Mouse (Mus musculus): ENCODE measurements around the gene Rab3ip.

Gene Rab3ip

GRCm38 (mm10) chr10:116957867-116958551 is 7.4 kb upstream of the Rab3ip start:
- DNase-seq (ENCODE audit: low spot score), result no peak

DNA sequence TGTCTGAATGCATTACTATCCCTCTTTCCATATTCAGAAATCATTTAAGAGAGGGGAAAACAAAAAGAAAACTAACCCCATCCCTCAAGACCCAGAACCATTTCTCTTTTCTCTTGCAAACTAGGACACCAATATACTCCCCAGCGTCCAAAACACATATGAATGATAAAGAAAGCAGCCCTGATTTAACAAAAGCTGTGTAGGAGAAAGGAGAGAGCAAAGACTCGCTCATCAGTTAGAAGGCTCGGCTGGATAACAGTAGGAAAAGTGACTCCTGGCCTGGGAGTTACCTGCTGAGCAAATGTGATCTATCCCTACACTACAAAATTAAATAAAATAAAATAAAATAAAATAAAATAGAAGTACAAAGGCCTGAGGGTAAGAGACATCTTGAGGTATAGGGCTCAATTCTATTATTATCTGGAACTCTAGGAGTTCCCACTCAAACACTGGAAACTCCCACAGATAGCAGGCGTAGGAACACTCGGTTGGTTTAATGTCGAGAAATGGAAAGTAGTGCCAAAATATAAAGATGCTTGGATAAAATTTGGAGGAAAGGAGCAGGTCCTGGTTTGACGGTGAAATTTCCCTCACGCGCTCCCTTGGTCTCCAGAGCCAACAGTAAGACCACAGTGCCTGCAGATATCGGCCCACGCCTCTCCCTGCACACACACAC is 6.1 kb upstream of the Rab3ip start:
- DNase-seq (ENCODE audit: low spot score), result no peak

GRCm38 (mm10) chr10:116955191-116955590 is 4.6 kb upstream of the Rab3ip start:
- DNase-seq (ENCODE audit: low spot score), result no peak

GRCm38 (mm10) chr10:116950886-116951285 is 317 bp upstream of the Rab3ip start:
- no peak for DNase-seq (ENCODE audit: low spot score)

DNA sequence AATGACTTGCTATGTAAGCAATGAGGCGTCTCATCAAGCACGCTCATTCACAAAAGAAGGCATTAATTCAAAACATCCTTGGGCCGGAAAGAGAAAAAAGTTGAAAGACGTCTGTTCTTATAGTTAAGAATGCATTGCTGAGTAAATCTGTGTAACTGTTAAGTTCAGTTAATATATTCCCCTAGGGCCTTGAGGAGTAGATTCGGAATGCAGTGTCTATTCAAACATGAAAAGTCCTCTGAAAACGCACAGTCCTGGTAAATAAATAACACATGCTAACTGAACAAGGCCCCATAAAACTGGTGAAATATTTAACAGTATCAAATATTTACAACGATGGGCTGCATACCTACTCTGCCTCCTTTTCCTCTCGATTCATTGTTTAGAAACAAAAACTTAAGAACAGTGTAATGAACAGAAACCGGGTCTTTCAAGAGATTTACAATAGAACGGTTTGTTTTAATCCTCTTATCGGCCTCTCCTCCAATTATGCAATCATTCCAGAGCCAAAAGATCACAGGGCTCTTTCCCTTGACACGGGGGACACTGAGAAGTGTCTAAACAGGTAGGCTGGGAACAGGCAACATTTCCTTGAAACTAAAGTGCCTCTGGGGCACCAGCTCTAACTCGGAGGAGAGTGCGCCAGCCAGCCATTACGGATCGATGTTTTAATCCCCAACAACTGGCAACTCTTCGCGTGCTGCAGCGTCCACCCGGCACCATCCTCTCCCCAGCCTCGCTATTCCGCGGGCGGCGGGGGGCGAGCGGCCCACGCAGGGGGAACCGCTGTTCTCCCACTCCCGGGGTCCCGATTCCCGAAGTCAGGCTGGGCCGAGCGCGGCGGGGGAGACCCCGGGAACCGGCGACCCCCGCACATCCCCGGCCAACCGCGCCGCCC is 1.2 kb downstream of the Rab3ip start:
- no peak for DNase-seq (ENCODE audit: low spot score)

GRCm38 (mm10) chr10:116948414-116948813 is 2.2 kb downstream of the Rab3ip start:
- no peak for DNase-seq (ENCODE audit: low spot score)

DNA sequence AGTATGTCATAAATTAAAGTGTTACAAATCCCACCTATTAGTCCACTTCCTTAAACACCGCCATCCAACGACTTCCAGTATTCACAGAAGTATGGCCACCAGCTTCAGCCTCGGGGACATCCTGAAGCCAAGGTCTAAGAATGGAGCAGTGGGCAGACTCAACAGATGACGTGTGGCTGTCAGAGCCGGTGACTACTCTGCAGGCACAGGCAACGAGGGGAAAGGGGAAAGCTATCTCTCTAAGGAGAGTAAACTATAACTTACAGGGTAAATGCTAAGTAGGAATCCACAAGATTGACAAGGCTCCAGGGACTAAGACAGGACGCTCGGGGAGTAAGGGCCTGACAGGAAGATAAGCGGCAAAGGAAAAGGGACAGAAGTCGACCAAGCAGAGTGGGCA is 5.6 kb downstream of the Rab3ip start:
- no peak for DNase-seq (ENCODE audit: low spot score)

- DNase-seq (ENCODE audit: low spot score), result no peak
These were observed 6.4 kb downstream of the Rab3ip start for GRCm38 (mm10) chr10:116944144-116944543.

DNA sequence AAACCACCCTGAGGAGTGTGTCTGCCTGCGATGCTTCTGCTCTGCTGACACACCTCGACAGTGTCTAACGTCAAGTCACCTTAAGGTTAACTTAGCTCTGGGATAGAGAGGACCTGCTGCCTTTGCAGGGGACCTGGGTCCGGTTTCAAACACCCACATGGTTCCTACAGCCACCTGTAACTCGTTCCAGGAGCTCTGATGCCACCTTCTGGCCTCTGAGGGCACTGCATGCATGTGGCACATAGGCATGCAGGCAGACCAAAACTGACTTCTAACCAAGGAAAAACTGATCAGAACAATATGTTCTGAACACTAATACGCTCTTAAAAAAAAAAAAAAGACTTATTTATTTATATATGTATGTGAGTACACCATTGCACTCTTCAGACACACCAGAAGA is 7.5 kb downstream of the Rab3ip start:
- DNase-seq (ENCODE audit: low spot score), result no peak

- no peak for DNase-seq (ENCODE audit: low spot score)
These were observed 15.5 kb downstream of the Rab3ip start for GRCm38 (mm10) chr10:116935028-116935427.

DNA sequence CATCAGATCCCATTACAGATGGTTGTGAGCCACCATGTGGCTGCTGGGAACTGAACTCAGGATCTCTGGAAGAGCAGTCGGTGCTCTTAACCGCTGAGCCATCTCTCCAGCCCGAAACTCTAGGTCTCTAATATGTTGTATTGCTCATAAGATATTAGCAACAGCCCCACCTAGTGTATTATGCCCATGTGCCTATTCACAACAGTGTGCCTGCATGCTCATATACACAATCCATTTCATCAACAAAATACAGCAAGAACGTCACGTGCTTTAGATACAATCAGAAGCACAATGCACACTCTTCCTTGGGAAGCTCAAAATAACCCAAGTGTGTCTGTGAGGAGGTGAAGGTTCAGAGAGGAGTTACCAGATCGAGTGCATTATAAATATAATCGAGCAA is 16.8 kb downstream of the Rab3ip start:
- DNase-seq (ENCODE audit: low spot score), result no peak

DNA sequence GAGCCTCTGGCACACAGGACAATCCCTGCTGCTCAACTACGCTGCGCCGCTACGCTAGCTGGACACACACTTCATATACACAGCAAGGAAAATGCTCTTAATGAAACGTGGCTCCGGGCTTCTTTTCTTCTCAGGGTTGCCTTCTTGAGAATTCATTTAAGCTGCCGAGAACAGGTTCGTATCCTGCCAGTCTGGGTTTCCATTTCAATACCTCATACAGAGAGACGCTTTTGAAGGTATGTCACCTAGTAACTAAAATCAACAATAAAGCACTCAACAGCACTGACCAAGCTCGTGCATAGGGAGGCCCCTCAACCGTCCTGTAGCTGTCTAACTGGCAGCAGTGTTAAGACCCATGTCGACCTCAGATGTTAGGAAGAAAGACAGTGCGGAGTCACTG is 18.2 kb downstream of the Rab3ip start:
- DNase-seq (ENCODE audit: low spot score), result no peak

- no peak for DNase-seq (ENCODE audit: low spot score)
These were observed 18.9 kb downstream of the Rab3ip start for GRCm38 (mm10) chr10:116931497-116932179.

GRCm38 (mm10) chr10:116930936-116931335 is 19.6 kb downstream of the Rab3ip start:
- DNase-seq (ENCODE audit: low spot score), result no peak

- no peak for DNase-seq (ENCODE audit: low spot score)
These were observed 20.1 kb downstream of the Rab3ip start for GRCm38 (mm10) chr10:116930506-116930905.

DNA sequence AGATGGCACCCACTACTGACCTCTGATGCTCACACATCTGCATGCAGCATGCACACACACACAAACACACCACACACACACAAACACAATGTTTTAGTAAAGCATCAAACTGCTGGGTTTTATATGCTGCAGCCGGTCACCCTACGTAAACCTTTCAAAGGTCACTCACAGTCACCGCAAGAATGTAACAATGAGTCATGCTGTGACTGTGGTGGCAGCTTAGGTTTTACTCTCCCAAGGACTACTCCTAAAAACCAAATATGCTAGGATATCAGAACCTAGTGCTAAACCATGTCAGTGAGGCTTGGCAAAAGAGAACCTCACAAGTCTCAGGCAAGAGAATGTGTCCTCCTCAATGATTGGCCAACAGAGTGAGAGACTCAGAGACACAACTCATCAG is 21.7 kb downstream of the Rab3ip start:
- no peak for DNase-seq (ENCODE audit: low spot score)

DNA sequence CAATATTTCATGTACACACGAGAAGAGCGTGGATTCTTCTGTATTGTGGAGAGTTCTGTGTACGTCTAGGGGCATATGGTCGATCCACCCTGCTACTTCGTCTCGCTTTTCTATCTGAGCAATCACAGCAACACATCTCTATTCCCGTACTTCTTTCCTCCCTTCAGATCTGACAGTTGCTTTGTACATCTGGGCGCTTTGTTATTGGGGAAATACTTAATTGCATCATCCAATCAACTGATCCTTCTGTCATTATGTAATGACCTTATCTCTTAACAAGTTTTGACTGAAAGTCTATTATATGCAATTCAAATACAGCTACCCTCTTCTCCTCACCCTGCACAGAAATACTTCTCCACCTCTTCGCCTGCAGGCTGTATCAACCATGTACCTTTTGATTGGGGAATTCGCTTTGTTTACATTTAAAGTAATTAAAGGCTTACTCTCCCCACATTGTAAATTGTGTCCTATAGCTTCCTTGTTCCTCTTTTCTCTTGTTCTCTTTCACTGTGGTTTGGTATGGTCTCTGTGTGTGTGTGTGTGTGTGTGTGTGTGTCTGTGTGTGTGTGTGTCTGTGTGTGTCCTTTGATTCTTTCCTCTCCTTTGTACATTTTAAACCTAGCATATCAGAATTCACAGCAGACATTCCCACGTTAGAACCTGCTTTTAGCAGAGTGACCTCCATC is 24.0 kb downstream of the Rab3ip start:
- DNase-seq (ENCODE audit: low spot score), result no peak

- no peak for DNase-seq (ENCODE audit: low spot score)
These were observed 26.7 kb downstream of the Rab3ip start for GRCm38 (mm10) chr10:116923651-116924495.

DNA sequence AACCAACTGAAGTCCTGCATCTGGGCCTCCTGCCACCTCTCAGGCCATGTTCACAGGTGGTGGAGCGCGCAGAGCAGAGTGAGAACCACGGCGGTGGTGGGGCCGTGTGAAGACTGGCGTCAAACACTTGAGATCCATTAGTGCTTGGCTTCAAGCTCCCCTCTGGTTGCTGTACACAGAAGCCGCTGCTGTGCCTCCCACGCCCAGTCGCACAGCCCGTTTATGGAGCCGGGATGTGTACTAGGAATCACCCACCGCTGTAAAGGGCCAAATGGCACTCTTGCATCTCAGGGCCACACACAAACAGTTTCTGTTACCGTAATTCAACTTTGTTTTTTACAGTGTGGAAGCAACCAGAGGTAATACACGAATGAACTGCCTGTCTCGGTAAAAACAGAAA is 28.4 kb downstream of the Rab3ip start:
- no peak for DNase-seq (ENCODE audit: low spot score)

GRCm38 (mm10) chr10:116921416-116921815 is 29.2 kb downstream of the Rab3ip start:
- DNase-seq (ENCODE audit: low spot score), result no peak

DNA sequence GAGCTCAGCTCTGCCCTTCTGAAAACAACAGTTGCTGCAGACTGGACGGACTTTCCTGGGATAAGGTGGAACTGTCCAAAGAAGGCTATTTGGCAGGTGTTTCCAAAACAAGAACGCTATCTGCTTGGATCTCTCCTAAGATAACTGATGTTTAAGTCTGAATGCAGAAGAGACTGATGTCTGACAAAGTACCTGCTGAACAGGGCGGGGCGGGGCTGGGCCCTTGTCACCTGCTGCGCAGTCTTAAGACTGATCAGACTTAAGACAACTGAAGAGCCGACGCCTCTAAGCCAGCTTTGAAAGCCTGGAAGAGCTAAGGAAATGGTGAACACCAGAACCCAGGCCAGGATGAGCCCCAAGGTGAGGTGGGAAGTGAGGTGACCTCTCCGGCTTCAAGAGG is 29.9 kb downstream of the Rab3ip start:
- DNase-seq (ENCODE audit: low spot score), result no peak
